Mouse (Mus musculus) bone marrow, adult 2 months (tissue): ENCODE results near the gene Cars2. TPM values are rescaled to one million over a fixed set of nuclear protein-coding genes. Genes with fewer than 3 reads are reported as not detected.
"Not testable (repeated sequence)": the region's sequence is repeated elsewhere in the genome, so short reads cannot be mapped to it uniquely, and the experiment has no call there.

Experiments
- H3K27ac ChIP-seq: fragments of 200-500 bp; 2 replicates; pipeline ENCODE4 v1.5.1; 2012; ENCODE audit warnings: low read depth, mild to moderate bottlenecking, control low read depth, inconsistent platforms, low read length; ENCODE audit not compliant: control insufficient read depth, poor library complexity, insufficient read depth
- H3K4me1 ChIP-seq: fragments of 200-500 bp; 2 replicates; pipeline ENCODE4 v1.6.1; 2011; ENCODE audit warnings: low read length; ENCODE audit not compliant: control insufficient read depth, insufficient read depth
- H3K4me3 ChIP-seq: fragments of 200-500 bp; replicated peaks from 2 replicates; pipeline ENCODE3; 2011; ENCODE audit warnings: mild to moderate bottlenecking, low read depth, low read length, control low read depth; ENCODE audit not compliant: control insufficient read depth
- CTCF ChIP-seq: fragments of 200-500 bp; IDR thresholded peaks from 2 replicates; pipeline ENCODE4 v1.5.1; 2011; ENCODE audit warnings: low read length, control low read depth; ENCODE audit not compliant: control insufficient read depth, insufficient read depth
- POLR2A ChIP-seq: fragments of 200-500 bp; IDR thresholded peaks from 2 replicates; pipeline ENCODE4 v1.6.1; 2011; ENCODE audit warnings: low read depth, mild to moderate bottlenecking, control low read depth, low read length, borderline replicate concordance; ENCODE audit not compliant: control insufficient read depth
- WGBS: fragments of 180-500 bp; shearing (Covaris S2); methylation state at CpG from one replicate; pipeline ENCODE4 v1.1.7; 2018; 5-methylcytosine and 5-hydroxymethylcytosine counted together
- polyA plus RNA-seq: library from polyadenylated mRNA; stranded (reverse); fragments of >200 nt; gene quantifications from 2 replicates; pipeline ENCODE4 v1.2.4, GENCODE M21; 2011; ENCODE audit warnings: low replicate concordance; ENCODE audit not compliant: missing spikeins, insufficient read depth, insufficient read length

Gene Cars2
- polyA plus RNA-seq, 1 experiment = 32.7 TPM

DNA sequence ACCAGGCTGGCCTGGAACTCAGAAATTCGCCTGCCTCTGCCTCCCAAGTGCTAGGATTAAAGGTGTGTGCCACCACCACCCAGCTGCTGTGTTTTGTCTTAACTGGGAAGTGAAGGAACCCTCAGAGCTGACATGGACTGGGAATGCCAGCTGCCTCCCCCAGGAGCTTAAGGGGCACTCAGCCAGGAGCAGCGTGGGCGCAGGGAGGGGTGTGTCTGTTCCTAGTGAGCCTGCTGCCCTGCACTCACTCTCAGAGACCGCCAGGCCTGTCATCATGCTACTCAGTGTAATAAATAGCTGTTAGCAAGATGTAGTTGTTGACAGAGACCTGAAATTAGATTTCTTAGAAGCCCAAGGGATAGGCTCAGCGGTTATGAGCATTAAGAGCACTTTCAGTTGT is 39.6 kb downstream of the Cars2 start:
- WGBS = 90% methylated on average over 5 of the region's 5 CpGs

DNA sequence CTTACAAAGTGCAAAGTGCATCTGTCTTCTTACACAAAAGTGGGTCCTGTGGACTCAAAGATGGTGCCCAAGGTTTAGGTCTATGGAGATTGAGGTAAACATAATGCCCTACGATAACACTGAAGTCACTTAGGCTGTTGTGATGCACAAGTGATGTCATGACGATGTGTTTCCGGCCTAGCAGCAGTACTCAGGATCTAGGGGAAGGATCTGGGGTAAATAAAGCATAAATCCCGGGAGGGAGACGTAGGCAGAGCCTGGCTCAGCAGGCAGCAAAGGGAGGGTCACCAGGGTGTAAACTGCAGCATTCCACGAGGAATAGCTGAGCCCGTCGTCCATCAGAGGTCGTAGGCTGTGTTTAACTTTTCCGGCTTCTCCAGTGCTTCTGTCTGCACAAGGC is 41.7 kb downstream of the Cars2 start:
- 94% methylated on average over 10 of the region's 10 CpGs for WGBS
- TF ChIP-seq CTCF (no peak), POLR2A (no peak)
- no peaks in the 10 kb centered on the region; the same call in 1 of the 2 replicates for H3K4me1 ChIP-seq
- no peak overlapping the region for H3K27ac ChIP-seq
- H3K4me3 ChIP-seq = no peak overlapping the region

More for the DNA sequence above, 39.6 kb downstream of the Cars2 start:
- H3K27ac ChIP-seq = no peak overlapping the region
- H3K4me3 ChIP-seq = no peak overlapping the region
- H3K4me1 ChIP-seq = peaks cover 4% of the 10 kb centered on the region; the same call in 1 of the 2 replicates
- TF ChIP-seq POLR2A (no peak), CTCF (no peak)

DNA sequence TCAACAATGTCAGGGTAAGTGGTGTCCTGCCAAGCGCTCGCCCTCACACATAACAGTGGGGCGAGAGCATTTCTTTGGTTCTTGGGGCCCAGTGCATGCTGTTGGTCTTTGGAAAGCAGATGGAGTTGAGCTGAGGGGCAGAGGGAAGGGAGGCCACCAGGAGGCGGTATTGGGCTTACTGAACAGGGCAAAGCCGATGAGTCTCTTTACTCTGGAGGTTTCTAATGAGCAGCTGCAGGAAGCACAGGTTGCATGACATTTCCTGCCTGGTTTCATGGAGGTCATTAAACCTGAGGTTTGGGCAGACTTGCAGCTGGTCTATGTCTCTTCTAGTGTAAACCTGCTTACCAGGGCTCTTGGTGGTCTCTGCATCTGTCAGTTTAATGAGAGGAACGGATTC is 43.8 kb downstream of the Cars2 start:
- peak; percentile 80 for TF ChIP-seq CTCF
- no peak for TF ChIP-seq POLR2A
- no peaks in the 10 kb centered on the region for H3K4me1 ChIP-seq
- WGBS = 43% methylated on average over 6 of the region's 6 CpGs
- H3K4me3 ChIP-seq = no peak overlapping the region
- H3K27ac ChIP-seq = no peak overlapping the region; the same call in 1 of the 2 replicates

DNA sequence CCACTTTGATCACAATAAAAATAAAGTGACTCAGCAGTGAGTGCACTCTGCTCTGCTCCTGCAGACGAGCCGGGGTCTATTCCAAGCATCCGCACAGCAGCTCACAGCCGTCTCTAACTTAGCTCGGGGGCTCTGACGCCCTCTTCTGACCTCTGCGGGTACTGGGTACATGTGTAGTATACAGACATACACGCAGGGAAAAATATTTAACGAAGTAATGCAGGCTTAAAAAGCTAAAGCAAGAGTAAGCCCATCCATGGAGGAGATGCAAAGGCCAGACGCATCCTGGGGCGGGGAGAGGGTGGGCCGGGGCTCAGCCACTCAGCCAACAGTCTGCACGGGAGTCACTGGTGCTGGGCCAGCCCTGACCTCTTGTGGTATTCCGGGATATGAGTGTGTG is 44.5 kb downstream of the Cars2 start:
- WGBS = 86% methylated on average over 14 of the region's 14 CpGs
- H3K4me1 ChIP-seq = no peaks in the 10 kb centered on the region
- no peak overlapping the region for H3K4me3 ChIP-seq
- no peak for TF ChIP-seq CTCF
- TF ChIP-seq POLR2A = no peak
- H3K27ac ChIP-seq = no peak overlapping the region

DNA sequence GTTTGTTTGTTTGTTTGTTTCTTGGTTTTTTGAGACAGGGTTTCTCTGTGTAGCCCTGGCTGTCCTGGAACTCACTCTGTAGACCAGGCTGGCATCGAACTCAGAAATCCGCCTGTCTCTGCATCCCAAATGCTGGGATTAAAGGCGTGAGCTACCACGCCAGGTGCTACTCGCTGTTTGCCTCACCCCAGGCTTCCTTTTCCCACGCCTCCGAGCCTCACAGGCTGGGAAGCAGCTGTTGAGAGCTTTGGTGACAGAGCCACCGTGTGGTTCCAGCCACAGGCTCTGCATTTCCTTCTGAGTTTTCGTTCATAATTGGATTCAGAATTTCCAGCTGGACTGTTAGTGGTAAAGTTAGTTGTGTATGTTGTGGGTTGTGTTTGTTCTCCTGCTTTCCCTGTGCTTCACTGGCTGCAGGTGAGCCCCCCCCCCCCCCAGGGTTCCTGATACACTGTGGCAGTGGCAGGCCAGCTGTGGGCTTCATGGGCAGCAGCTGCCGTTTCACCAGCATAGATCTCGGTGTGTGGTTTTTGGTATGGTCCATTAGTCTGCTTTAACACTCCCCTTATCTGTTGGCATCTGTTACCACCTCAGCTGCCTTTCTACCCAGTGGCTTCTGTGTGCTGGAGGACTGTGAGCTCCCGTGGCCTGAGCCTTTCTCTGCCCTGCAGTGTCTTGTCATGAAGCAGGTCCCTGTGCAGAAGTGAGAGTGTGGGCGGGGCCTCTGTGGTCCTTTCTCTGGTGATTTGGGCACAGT is 46.9 kb downstream of the Cars2 start:
- no peak overlapping the region for H3K27ac ChIP-seq
- no peaks in the 10 kb centered on the region for H3K4me1 ChIP-seq
- no peak overlapping the region for H3K4me3 ChIP-seq
- no peak for TF ChIP-seq CTCF
- no peak for TF ChIP-seq POLR2A
- 69% methylated on average over 13 of the region's 13 CpGs for WGBS

DNA sequence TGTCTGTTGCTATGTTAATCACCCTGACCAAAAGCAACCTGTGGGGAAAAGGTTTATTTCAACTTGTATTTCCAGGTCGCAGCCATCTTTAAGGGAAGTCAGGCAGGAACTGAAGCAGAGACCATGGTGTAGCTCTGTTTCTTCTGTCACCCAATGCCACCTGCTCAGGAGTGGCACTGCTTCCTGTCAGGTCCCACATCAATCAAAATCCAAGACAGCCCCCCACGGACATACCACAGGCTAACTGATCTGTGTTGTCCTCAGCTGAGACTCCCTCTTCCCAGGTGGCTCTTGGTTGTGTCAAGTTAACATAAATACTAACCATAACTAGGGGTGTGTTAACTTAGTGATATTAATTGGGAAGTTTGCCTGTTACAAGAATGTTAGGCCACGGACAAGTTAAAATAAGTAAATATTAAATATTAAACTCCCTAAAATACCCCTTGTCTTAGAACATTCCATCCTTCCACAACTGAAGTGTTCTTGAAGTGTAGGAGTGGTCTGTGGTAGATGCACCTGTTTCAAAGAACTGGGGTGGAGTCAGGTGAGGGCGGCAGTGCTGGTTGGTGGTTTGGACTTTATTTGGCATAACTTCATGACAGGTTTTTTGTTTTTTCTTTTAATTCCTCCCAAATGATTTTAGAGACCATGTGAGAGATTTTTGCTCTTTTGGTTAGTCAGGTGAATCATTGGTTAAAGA is 51.6 kb downstream of the Cars2 start:
- WGBS = 55% methylated on average over 4 of the region's 4 CpGs
- TF ChIP-seq POLR2A (no peak), CTCF (no peak)
- H3K4me1 ChIP-seq = no peaks in the 10 kb centered on the region; the same call in 1 of the 2 replicates
- no peak overlapping the region for H3K4me3 ChIP-seq
- H3K27ac ChIP-seq = no peak overlapping the region

DNA sequence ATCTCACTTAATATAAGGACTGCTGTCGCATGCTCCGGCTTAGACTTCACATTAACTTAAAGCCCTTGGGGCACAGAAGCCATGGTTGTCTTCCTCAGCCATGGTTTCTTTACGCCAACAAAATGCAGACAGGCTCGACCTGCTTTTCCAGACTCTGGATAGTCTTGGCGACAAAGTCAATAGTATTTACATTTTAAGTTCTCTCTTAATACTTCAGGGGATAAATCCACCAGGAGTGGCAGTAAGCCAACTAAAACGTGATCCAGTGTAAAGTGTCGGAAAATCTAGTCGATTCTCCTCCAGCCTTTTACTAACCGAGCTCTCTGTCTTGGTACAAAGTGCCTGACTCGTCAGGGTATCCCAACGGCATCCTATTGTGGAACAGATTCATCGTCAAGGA is 52.3 kb downstream of the Cars2 start:
- WGBS = 72% methylated on average over 12 of the region's 12 CpGs
- Histone ChIP-seq H3K4me3 (peak overlapping the region; percentile 30), H3K27ac (no peak overlapping the region), H3K4me1 (no peaks in the 10 kb centered on the region; the same call in 1 of the 2 replicates)
- TF ChIP-seq POLR2A (no peak), CTCF (no peak)

DNA sequence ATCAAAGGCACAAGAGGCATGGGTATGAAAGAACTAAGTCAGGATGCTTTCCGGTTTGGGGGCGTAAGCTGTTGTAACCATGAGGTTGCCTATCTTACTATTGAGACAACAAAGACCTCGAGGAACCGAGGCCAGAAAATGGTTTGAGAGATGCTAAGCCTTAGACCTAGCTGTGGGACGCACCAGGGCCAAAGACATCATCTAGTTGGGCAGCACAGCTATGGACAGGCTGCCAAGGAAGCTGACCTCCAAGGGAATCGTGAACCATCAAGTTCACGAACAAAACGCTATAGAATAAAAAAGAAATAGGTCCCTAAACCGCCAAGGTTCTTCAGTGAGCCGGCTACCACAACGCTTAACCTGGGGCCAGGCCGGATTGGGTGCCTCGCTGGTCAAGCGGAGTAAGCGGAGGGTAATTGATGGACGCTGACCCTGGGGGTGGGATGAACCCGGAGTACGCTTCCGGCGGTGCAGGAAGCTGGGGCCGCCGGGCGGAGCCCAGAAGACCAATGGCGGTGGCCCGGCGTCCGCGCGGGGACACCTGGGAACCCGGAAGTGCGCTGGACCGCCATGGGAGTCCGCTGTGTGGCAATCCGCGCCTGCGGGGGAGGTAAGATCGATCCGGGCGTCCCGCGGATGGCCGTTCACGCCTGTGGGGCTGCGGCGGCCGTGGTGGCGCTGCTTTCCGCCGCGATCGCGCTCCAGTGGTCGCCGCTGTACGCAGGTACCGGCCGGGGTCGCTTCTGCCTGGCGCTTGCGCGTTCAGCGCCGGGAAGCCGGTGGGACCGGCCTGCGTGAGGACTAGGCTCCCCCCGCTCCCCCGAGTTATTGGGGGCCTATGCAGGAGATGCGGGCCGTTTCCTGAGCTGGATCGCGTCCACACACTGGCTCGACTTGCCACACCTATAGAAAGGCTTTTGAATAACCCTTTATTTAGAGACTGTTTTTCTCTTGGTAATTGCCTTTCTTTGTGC is 53.3 kb downstream of the Cars2 start, which contains the start of gene Naxd:
Gene Naxd (plus strand): TSS at position 490 of the 974 bp plus-strand sequence.
- H3K27ac ChIP-seq = peak within 1 kb of the TSS; percentile 61
- WGBS = 3% methylated on average over 73 of the region's 73 CpGs

DNA sequence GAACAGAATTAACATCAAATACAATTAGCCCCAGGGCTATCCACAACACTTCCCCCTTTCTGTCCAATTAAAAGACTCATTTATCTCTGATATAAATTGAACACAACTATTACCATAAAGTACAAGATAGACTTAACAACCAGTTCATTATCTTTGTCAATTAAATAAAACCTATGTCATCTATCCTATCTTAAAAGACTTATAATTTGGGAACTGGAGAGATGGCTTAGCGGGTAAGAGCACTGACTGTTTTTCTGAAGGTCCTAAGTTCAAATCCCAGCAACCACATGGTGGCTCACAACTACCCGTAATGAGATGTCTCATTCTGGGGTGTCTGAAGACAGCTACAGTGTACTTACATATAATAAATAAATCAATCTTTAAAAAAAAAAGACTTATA is 58.2 kb downstream of the Cars2 start:
- WGBS = 73% methylated on average over 2 of the region's 2 CpGs
- H3K27ac ChIP-seq, H3K4me3 ChIP-seq, H3K4me1 ChIP-seq: not testable (repeated sequence)

More for the DNA sequence above, 53.3 kb downstream of the Cars2 start, which contains the start of gene Naxd:
- Histone ChIP-seq H3K4me3 (peak within 1 kb of the TSS; percentile 86), H3K4me1 (no peaks in the 10 kb centered on the region; the same call in 1 of the 2 replicates)
- TF ChIP-seq CTCF (no peak), POLR2A (peak; percentile 74; the same call in 1 of the 2 replicates)
